Mouse (Mus musculus) cerebellum, adult 18-20 months (tissue): Measurements from ENCODE around the gene Gfer.
"Not testable (repeated sequence)": the region's sequence is repeated elsewhere in the genome, so short reads cannot be mapped to it uniquely, and the experiment has no call there.

Experiments
- DNase-seq, 2 experiments: peaks; one replicate each; pipeline ENCODE4 v3.0.0; 2021

The Gfer gene

DNA sequence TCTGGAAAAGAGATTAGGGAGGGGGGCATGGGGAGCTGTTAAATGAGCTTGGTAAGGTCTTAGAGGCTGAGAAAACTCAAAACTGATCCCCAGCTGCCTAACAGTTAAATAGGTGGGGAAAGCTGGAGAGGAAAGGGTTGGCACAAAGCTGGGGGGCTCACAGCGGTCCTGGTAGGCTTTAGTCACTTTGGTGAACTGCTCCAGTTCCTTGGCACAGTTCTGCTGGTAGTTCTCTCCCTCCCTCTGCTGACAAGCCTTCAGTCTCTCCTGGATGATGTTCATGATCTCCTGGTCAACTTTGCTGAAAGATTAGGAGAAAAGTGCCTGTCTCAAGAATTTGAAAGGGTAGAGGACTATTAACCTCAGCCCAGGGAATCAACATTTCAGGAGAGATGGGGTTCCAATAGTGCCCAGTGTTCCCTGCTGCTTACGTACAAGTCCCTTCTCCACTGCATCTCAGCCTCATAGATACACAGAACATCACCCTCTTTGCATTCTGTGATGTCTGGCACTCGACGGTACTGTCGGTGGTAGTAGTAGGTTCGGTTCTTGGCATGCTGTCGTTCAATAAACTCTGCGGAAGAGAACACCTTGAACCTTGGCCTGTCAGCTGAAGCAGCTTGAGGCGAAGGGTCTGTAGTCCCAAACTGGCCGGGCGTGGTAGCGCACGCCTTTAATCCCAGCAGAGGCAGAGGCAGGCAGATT, 26.4 kb upstream of the Gfer start:
- DNase-seq = no peak

DNA sequence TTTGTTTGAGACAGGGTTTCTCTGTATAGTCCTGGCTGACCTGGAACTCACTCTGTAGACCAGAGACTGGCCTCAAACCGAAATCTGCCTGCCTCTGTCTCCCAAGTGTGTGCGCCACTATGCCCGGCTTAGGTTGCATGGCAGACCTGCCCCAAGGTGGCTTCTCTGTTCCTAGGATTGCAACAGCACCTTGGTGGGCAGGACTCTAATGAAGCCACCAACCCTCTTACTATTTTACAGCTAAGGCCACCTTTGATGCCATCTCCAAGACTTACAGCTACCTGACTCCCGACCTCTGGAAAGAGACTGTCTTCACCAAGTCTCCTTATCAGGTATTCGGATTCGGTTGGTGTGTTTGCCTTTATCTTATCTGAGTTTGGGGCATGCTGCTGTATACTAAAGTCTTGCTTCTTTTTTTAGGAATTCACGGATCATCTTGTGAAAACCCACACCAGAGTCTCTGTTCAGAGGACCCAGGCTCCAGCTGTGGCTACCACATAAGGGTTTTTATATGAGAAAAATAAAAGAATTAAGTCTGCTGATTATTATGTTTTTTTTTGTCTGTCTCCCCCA, 25.5 kb upstream of the Gfer start:
- not testable (repeated sequence) for DNase-seq

DNA sequence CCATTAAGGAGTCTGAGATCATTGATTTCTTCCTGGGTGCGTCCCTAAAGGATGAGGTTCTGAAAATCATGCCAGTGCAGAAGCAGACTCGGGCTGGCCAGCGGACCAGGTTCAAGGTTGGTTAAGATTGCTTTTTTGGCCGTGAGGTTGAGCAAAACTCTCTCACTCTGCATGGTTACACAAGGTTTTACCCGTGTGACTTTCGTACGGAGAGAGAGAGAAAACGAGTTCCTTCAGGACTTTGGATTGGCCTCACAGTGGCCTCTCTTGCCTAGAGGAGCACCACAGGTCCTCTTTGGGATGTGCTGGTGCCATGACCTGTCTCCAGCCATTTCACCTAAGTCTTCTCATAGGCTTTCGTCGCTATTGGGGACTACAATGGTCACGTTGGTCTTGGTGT, 24.7 kb upstream of the Gfer start:
- DNase-seq = not testable (repeated sequence)

DNA sequence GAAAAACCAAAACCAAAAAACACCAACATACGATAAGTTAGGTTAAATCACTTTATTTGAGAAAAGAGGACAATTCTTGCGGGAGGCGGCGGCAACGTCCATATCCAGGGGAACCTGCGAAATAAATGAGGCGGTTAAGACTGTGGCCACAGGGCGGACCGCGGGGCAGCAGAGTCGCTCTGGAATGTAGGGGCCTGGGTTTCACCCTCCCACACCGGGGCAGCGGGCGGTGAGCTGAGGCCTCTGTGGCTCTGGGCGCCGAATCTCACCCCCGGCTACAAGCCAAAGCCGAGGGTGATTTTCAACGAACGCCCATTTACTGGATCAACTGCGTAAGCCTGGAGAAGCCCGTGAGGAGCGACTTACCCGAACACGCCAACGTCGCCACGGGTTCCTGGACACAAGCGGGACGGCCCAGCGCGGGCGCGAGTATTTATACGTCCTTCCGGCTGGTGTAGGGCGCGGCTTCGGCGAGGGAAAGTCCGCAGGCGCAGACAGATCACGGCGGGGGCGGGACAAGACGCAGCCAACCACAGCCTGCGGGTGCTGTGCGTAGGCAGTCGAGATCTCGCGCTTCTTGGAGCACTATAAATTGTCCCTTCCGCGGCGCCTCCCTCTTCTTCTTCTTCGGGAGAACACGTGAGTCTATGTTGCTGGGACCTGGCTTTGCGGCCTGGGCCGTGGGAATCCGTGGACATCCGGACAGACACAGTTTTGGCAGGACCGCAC, 23.7 kb upstream of the Gfer start:
- DNase-seq = peak; percentile 97 to 99

DNA sequence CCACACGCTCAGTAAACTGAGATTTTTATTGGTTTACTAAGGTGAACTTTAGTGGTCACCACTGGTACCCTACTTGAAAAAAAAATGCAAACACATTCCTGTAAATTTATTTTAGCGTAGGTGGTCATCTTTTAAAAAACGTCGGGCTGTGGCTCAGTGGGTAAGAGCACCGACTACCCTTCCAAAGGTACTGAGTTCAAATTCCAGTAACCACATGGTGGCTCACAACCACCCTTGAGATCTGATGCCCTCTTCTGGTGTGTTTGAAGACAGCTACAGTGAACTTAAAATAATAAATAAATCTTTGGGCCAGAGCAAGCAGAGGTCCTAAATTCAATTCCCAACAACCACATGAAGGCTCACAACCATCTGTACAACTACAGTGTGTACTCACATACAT, 23.0 kb upstream of the Gfer start:
- not testable (repeated sequence) for DNase-seq

GRCm38 (mm10) chr17:24717943-24718342, 22.0 kb upstream of the Gfer start, which contains the start of the genes Rnf151 and Rps2:
Gene Rnf151, minus strand, starts transcription at chr17:24718063.
Gene Rps2, plus strand, starts transcription at chr17:24718116.
- no peak for DNase-seq

- no peak for DNase-seq
Measured at GRCm38 (mm10) chr17:24716166-24716682, 20.3 kb upstream of the Gfer start.

- no peak for DNase-seq
Measured at GRCm38 (mm10) chr17:24715556-24715955, 19.6 kb upstream of the Gfer start.

- no peak for DNase-seq
Measured at GRCm38 (mm10) chr17:24708646-24709045, 12.7 kb upstream of the Gfer start.

DNA sequence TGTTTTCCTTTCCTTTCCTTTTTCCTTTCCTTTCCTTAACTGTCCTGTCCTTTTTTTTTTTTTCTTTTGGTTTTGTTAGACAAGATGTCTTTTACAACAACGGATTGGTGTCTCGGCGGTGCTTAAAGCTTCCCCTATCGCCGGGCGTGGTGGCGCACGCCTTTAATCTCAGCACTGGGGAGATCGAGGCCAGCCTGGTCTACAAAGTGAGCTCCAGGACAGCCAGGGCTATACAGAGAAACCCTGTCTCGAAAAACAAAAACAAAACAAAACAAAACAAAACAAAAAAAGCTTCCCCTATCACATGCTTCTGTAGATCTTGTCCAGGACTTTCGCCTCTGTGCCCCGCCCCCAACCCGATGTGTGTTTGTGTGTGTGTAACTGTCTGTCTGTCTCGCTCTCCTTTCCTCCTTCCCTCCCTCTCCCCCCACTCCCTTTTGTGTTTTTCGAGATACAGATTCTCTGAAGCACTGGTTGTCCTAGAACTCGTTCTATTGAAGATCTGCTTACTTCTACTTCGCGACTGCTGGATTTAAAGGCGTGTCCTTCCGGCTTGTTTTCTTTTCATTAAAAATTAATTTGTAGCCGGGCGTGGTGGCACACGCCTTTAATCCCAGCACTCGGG, 12.0 kb upstream of the Gfer start:
- DNase-seq = no peak

GRCm38 (mm10) chr17:24706982-24707800, 11.2 kb upstream of the Gfer start, which contains the start of gene Tbl3:
Gene Tbl3, minus strand, starts transcription at chr17:24707660.
- peak; percentile 92 to 96 for DNase-seq

GRCm38 (mm10) chr17:24705821-24706220, 9.9 kb upstream of the Gfer start:
- DNase-seq = peak in 1 of 2 experiments; percentile 3

- DNase-seq = no peak
Measured at GRCm38 (mm10) chr17:24701251-24701650, 5.3 kb upstream of the Gfer start.

- DNase-seq = no peak
Measured at GRCm38 (mm10) chr17:24699473-24699872, 3.5 kb upstream of the Gfer start.

- DNase-seq = no peak
Measured at GRCm38 (mm10) chr17:24698715-24699114, 2.8 kb upstream of the Gfer start.

DNA sequence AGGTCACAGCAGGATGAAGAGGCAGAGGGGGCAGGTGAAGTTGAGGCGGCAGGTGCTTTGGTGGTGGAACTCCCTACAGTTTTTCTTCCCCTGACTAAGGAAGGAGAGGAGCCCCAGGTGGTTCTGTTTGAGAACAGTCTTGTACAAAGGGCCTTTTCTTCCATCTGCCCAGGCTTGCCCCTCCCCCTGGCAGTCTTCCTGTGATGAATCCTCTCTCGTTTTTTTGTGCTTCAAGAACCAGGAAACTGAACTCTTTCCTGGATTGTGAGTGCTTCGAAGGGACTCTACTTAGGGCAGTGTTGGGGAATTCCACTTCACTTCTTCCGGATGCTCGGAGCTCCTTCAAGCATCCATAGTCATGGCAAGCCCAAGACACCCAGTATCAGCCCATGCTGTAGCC, 2.0 kb upstream of the Gfer start:
- DNase-seq = no peak

GRCm38 (mm10) chr17:24695326-24696010, 488 bp downstream of the Gfer start:
- DNase-seq = no peak

- no peak for DNase-seq
Measured at GRCm38 (mm10) chr17:24692385-24692784, 3.6 kb downstream of the Gfer start.

DNA sequence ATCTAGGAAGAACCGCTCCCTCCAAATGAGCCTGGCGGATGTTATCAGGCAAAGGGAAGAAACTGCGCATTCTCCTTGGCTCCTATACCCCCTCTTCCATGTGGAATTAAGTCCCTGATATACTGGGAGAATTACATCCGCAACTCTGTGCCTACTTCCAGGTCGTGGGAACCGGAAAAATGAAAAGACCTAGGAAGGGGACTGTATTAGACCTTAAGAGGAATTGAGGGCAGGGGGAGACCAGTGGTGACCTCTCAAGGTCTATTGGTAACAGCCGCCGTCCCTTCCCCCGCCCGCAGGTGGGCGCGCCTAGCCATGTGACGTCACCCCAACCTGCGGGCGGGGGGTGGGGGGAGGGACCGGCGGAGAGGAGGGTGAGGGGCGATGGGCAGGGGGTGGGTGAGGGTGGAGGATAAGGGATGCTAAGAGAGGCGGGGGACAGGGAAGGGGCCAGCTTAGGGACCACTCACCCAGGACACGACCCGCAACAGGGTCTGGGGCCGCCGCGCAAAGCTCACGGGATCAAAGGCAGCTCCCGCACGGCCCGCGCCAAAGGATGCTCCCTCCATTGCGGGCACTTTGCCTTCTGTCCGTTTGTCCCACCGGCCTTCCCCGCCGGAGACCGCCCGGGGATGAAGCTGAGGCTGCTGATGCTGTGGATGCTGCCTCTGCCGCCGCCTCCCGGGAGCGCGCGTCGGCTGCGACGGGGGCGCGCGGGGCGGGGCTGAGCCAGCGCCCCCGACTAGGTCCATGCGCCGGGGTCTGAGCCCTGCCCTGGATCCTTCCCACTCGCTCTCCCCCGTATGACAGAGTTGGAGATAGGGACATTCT, 6.5 kb downstream of the Gfer start, which contains the start of gene Syngr3:
TSS of gene Syngr3 (minus strand) at position 705 of the 831 bp plus-strand sequence.
- DNase-seq = peak; percentile 53 to 76

- DNase-seq = no peak
Measured at GRCm38 (mm10) chr17:24687599-24687998, 8.4 kb downstream of the Gfer start.
